Mouse (Mus musculus) limb, embryonic 11.5 days (tissue): Measurements from ENCODE around the gene Hist3h2ba. TPM values are rescaled to one million over a fixed set of nuclear protein-coding genes. Genes with fewer than 3 reads are reported as not detected.
A peak's percentile ranks its signal among the peaks of the same experiment; 100 is the strongest.
"Not testable (repeated sequence)": the region's sequence is repeated elsewhere in the genome, so short reads cannot be mapped to it uniquely, and the experiment has no call there.

ENCODE experiments used
- ATAC-seq: fragments of 200-750 bp; cut with Nextera tagmentation; 2 replicates; pipeline ENCODE4 v1.8.0; 2017; ENCODE audit warnings: low read depth; ENCODE audit not compliant: insufficient number of reproducible peaks, low FRiP score, low TSS enrichment
- DNase-seq: peaks from one replicate; pipeline ENCODE4 v3.0.0-alpha.2; 2015; ENCODE audit warnings: low spot score
- H3K27ac ChIP-seq: fragments of 300-500 bp; sonication (generic); replicated peaks from 2 replicates; pipeline ENCODE4 v1.5.1; 2014; ENCODE audit warnings: low read depth, mild to moderate bottlenecking, low read length
- H3K27me3 ChIP-seq: fragments of 300-500 bp; sonication (generic); 2 replicates; pipeline ENCODE4 v1.6.1; 2014; ENCODE audit warnings: mild to moderate bottlenecking, low read length, mixed read lengths; ENCODE audit not compliant: control insufficient read depth, insufficient read depth
- H3K36me3 ChIP-seq: fragments of 300-500 bp; sonication (generic); 2 replicates; pipeline ENCODE4 v1.6.1; 2014; ENCODE audit warnings: mild to moderate bottlenecking, low read length, moderate library complexity, mixed read lengths; ENCODE audit not compliant: control insufficient read depth, insufficient read depth
- H3K4me1 ChIP-seq: fragments of 300-500 bp; sonication (generic); 2 replicates; pipeline ENCODE4 v1.6.1; 2014; ENCODE audit warnings: low read length, mixed read lengths; ENCODE audit not compliant: control insufficient read depth, insufficient read depth
- H3K4me2 ChIP-seq: fragments of 300-500 bp; sonication (generic); 2 replicates; pipeline ENCODE4 v1.6.1; 2014; ENCODE audit warnings: low read depth, mild to moderate bottlenecking, moderate library complexity; ENCODE audit not compliant: severe bottlenecking
- H3K4me3 ChIP-seq: fragments of 300-500 bp; sonication (generic); 2 replicates; pipeline ENCODE4 v1.5.1; 2014; ENCODE audit warnings: low read depth, low read length
- H3K9ac ChIP-seq: fragments of 300-500 bp; sonication (generic); 2 replicates; pipeline ENCODE4 v1.6.1; 2014; ENCODE audit warnings: mild to moderate bottlenecking, low read length
- H3K9me3 ChIP-seq: fragments of 300-500 bp; sonication (generic); 2 replicates; pipeline ENCODE4 v1.6.1; 2016; ENCODE audit warnings: low read length; ENCODE audit not compliant: control insufficient read depth
- WGBS: fragments of 180-500 bp; shearing (Covaris S2); extraction: QIAGEN DNeasy Blood & Tissue Kit; methylation state at CpG from one replicate; pipeline ENCODE4 v1.1.7; 2014; 5-methylcytosine and 5-hydroxymethylcytosine counted together
- polyA plus RNA-seq: library from polyadenylated mRNA; unstranded; fragments of >200 nt; fragmentation: Nextera tagmentation; extraction: Ambion mirVana; gene quantifications from 2 replicates; pipeline ENCODE4 v1.2.1, GENCODE M21; 2014

The Hist3h2ba gene
- polyA plus RNA-seq, 1 experiment from 2014 or later, result 11.1 TPM

- H3K27ac ChIP-seq, result no peak overlapping the region; the same call in 1 of the 2 replicates
- ATAC-seq (no peak), DNase-seq (no peak)
- H3K4me2 ChIP-seq, result peak overlapping the region; percentile 39
- no peaks in the 10 kb centered on the region for H3K9me3 ChIP-seq
- peak overlapping the region; percentile 27 for H3K4me3 ChIP-seq
- no peaks in the 10 kb centered on the region for H3K36me3 ChIP-seq
- 21% methylated on average over 23 of the region's 23 CpGs for WGBS
- H3K9ac ChIP-seq, result peak overlapping the region; percentile 22; the same call in 1 of the 2 replicates
- no peaks in the 10 kb centered on the region for H3K4me1 ChIP-seq
- peaks cover 25% of the 10 kb centered on the region for H3K27me3 ChIP-seq
Observed at GRCm38 (mm10) chr11:58947798-58948528, 757 bp upstream of the Hist3h2ba start.

GRCm38 (mm10) chr11:58949480-58950431, 1.0 kb downstream of the Hist3h2ba start:
- Histone ChIP-seq H3K27ac (no peak overlapping the region; the same call in 1 of the 2 replicates), H3K27me3 (peaks cover 25% of the 10 kb centered on the region), H3K9me3 (no peaks in the 10 kb centered on the region), H3K9ac (peak overlapping the region; percentile 1; the same call in 1 of the 2 replicates), H3K4me2 (peak overlapping the region; percentile 39), H3K36me3 (no peaks in the 10 kb centered on the region), H3K4me3 (peak overlapping the region; percentile 27), H3K4me1 (peaks cover 6% of the 10 kb centered on the region; the same call in 1 of the 2 replicates)
- ATAC-seq (no peak), DNase-seq (no peak)
- 10% methylated on average over 20 of the region's 20 CpGs for WGBS

- Histone ChIP-seq H3K36me3 (no peaks in the 10 kb centered on the region), H3K4me3 (no peak overlapping the region), H3K27me3 (peaks cover 25% of the 10 kb centered on the region), H3K9ac (no peak overlapping the region), H3K27ac (no peak overlapping the region), H3K9me3 (no peaks in the 10 kb centered on the region), H3K4me1 (peaks cover 10% of the 10 kb centered on the region; the same call in 1 of the 2 replicates), H3K4me2 (no peak overlapping the region)
- ATAC-seq, result no peak
- no peak for DNase-seq
- WGBS, result 70% methylated on average over 5 of the region's 5 CpGs
Observed at GRCm38 (mm10) chr11:58951210-58951609, 2.5 kb downstream of the Hist3h2ba start.

- H3K4me1 ChIP-seq, result peaks cover 18% of the 10 kb centered on the region; the same call in 1 of the 2 replicates
- WGBS, result 2% methylated on average over 33 of the region's 33 CpGs
Observed at GRCm38 (mm10) chr11:58953351-58954169, 4.8 kb downstream of the Hist3h2ba start.

GRCm38 (mm10) chr11:58954170-58954419, 5.4 kb downstream of the Hist3h2ba start:
- peaks cover 18% of the 10 kb centered on the region; the same call in 1 of the 2 replicates for H3K4me1 ChIP-seq
- H3K9ac ChIP-seq, result peak overlapping the region; percentile 59
- H3K4me3 ChIP-seq, result peak overlapping the region; percentile 82
- H3K4me2 ChIP-seq, result peak overlapping the region; percentile 89
- H3K36me3 ChIP-seq, ATAC-seq, H3K9me3 ChIP-seq, DNase-seq: not testable (repeated sequence)
- under 1% methylated on average over 17 of the region's 17 CpGs for WGBS
- H3K27me3 ChIP-seq, result peaks cover 20% of the 10 kb centered on the region
- peak overlapping the region; percentile 55; the same call in 1 of the 2 replicates for H3K27ac ChIP-seq

More at GRCm38 (mm10) chr11:58953351-58954169, 4.8 kb downstream of the Hist3h2ba start:
- Histone ChIP-seq H3K27ac (peak overlapping the region; percentile 55; the same call in 1 of the 2 replicates), H3K9ac (peak overlapping the region; percentile 59), H3K9me3 (no peaks in the 10 kb centered on the region), H3K36me3 (no peaks in the 10 kb centered on the region; the same call in 1 of the 2 replicates), H3K27me3 (peaks cover 18% of the 10 kb centered on the region), H3K4me3 (peak overlapping the region; percentile 82), H3K4me2 (peak overlapping the region; percentile 89)
- DNase-seq (peak; percentile 57), ATAC-seq (no peak)

- H3K4me1 ChIP-seq, result peaks cover 18% of the 10 kb centered on the region; the same call in 1 of the 2 replicates
- under 1% methylated on average over 49 of the region's 49 CpGs for WGBS
- ATAC-seq (peak; percentile 91), DNase-seq (peak; percentile 85)
- peak within 1 kb of the TSS; percentile 89 for H3K4me2 ChIP-seq
- H3K9me3 ChIP-seq, result no peaks in the 10 kb centered on the region
- H3K9ac ChIP-seq, result peak within 1 kb of the TSS; percentile 90
- H3K36me3 ChIP-seq, result no peaks in the 10 kb centered on the region; the same call in 1 of the 2 replicates
- peak within 1 kb of the TSS; percentile 96 for H3K27ac ChIP-seq
- peaks cover 18% of the 10 kb centered on the region; the same call in 1 of the 2 replicates for H3K27me3 ChIP-seq
- peak within 1 kb of the TSS; percentile 82 for H3K4me3 ChIP-seq
Observed at GRCm38 (mm10) chr11:58954420-58955142, 5.9 kb downstream of the Hist3h2ba start, which contains the start of the genes Hist3h2a and Trim17. Hist3h2a (plus strand) TSS chr11:58954685. Trim17 (plus strand) TSS chr11:58954685.

- H3K4me2 ChIP-seq, result peak overlapping the region; percentile 89
- WGBS, result under 1% methylated on average over 20 of the region's 20 CpGs
- DNase-seq (peak; percentile 47), ATAC-seq (peak; percentile 18; the same call in 1 of the 2 replicates)
- no peaks in the 10 kb centered on the region for H3K9me3 ChIP-seq
- H3K27ac ChIP-seq, result peak overlapping the region; percentile 96
- no peaks in the 10 kb centered on the region; the same call in 1 of the 2 replicates for H3K36me3 ChIP-seq
- peaks cover 15% of the 10 kb centered on the region; the same call in 1 of the 2 replicates for H3K27me3 ChIP-seq
- H3K4me1 ChIP-seq, result peaks cover 18% of the 10 kb centered on the region; the same call in 1 of the 2 replicates
- H3K4me3 ChIP-seq, result peak overlapping the region; percentile 82
- peak overlapping the region; percentile 90 for H3K9ac ChIP-seq
Observed at GRCm38 (mm10) chr11:58955143-58955867, 6.6 kb downstream of the Hist3h2ba start.
